Mouse (Mus musculus) cortical plate, adult 2 months (tissue): Measurements from ENCODE around the gene Cxcl13.

Experiments used
- CTCF ChIP-seq: fragments of 200-500 bp; IDR thresholded peaks from 2 replicates; pipeline ENCODE4 v1.5.1; 2011; ENCODE audit warnings: mild to moderate bottlenecking, control low read depth, low read length; ENCODE audit not compliant: insufficient read depth; ENCODE audit errors: extremely low read depth
- POLR2A ChIP-seq: fragments of 200-500 bp; IDR thresholded peaks from 2 replicates; pipeline ENCODE4 v1.6.1; 2011; ENCODE audit warnings: mild to moderate bottlenecking, low read length, control low read depth; ENCODE audit not compliant: insufficient read depth; ENCODE audit errors: extremely low read depth

DNA sequence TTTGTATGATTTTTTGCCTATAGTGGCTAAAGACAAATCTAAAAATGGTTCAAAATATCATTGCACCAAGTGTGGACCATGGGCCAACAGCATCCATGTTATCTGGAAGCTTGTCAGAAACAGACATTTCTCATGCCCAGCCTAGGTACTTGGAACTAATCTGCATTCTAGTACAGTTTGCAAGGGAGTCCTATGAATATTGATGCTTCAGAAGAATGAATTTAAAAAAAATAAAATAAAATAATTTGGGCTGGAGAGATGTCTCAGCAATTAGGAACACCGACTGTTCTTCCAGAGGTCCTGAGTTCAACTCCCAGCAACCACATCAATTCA is 30.9 kb upstream of the Cxcl13 start:
- TF ChIP-seq CTCF, result no peak
- no peak for TF ChIP-seq POLR2A
